Mouse (Mus musculus) liver, embryonic 16.5 days (tissue): ENCODE measurements around the gene Akt1. TPM values are rescaled to one million over a fixed set of nuclear protein-coding genes. Genes with fewer than 3 reads are reported as not detected.

Source experiments
- ATAC-seq: fragments of 200-750 bp; cut with Nextera tagmentation; 2 replicates; pipeline ENCODE4 v1.8.0; 2017; ENCODE audit warnings: low read depth, mild to moderate bottlenecking, moderate number of reproducible peaks, moderate library complexity
- H3K27ac ChIP-seq: fragments of 300-500 bp; sonication (generic); 2 replicates; pipeline ENCODE4 v1.5.1; 2014; ENCODE audit warnings: mild to moderate bottlenecking, low read length
- H3K27me3 ChIP-seq: fragments of 300-500 bp; sonication (generic); 2 replicates; pipeline ENCODE4 v1.6.1; 2014; ENCODE audit warnings: low read depth, low read length, mixed read lengths; ENCODE audit not compliant: control insufficient read depth, insufficient read depth
- H3K36me3 ChIP-seq: fragments of 300-500 bp; sonication (generic); 2 replicates; pipeline ENCODE4 v1.6.1; 2014; ENCODE audit warnings: mild to moderate bottlenecking; ENCODE audit not compliant: control insufficient read depth, insufficient read depth
- H3K4me1 ChIP-seq: fragments of 300-500 bp; sonication (generic); 2 replicates; pipeline ENCODE4 v1.6.1; 2014; ENCODE audit warnings: low read depth, low read length, mixed read lengths; ENCODE audit not compliant: control insufficient read depth
- H3K4me2 ChIP-seq: fragments of 300-500 bp; sonication (generic); 2 replicates; pipeline ENCODE4 v1.6.1; 2014; ENCODE audit warnings: low read depth, low read length, mixed read lengths
- H3K4me3 ChIP-seq: fragments of 300-500 bp; sonication (generic); 2 replicates; pipeline ENCODE4 v1.5.1; 2014; ENCODE audit warnings: low read depth, mild to moderate bottlenecking, low read length
- H3K9ac ChIP-seq: fragments of 300-500 bp; sonication (generic); 2 replicates; pipeline ENCODE4 v1.6.1; 2014; ENCODE audit warnings: low read depth, low read length
- H3K9me3 ChIP-seq: fragments of 300-500 bp; sonication (generic); replicated peaks from 2 replicates; pipeline ENCODE4 v1.6.1; 2016; ENCODE audit warnings: low read length; ENCODE audit not compliant: control insufficient read depth
- WGBS: fragments of 180-500 bp; shearing (Covaris S2); extraction: QIAGEN DNeasy Blood & Tissue Kit; methylation state at CpG from one replicate; pipeline ENCODE4 v1.1.7; 2014; ENCODE audit not compliant: insufficient replicate concordance; 5-methylcytosine and 5-hydroxymethylcytosine counted together
- polyA plus RNA-seq: library from polyadenylated mRNA; unstranded; fragments of >200 nt; fragmentation: Nextera tagmentation; extraction: Ambion mirVana; gene quantifications from 2 replicates; pipeline ENCODE4 v1.2.1, GENCODE M21; 2015

Gene Akt1
- polyA plus RNA-seq, 1 experiment from 2014 or later = 8.9 TPM

DNA sequence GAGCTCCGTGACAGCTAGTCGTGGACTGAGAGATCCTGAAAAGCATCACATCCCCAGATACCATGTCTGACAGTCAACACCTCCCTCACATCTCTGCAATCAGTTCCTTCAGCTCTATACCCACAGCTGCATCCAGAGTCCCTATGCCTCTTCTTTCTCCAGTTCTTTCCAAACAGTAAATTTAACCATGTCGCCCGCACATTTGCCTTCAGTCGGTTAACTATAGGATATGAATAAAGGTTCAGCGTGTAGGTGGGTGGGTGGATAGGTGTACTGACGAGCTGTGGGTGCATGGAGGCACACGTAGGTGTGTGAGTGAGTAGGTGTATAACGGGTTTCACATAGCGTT lies 19.4 kb upstream of the Akt1 start:
- H3K4me2 ChIP-seq = peak overlapping the region; percentile 89
- H3K27me3 ChIP-seq = no peaks in the 10 kb centered on the region
- H3K27ac ChIP-seq = no peak overlapping the region
- ATAC-seq = no peak
- H3K36me3 ChIP-seq = no peaks in the 10 kb centered on the region
- H3K4me3 ChIP-seq = peak overlapping the region; percentile 72; the same call in 1 of the 2 replicates
- no peaks in the 10 kb centered on the region for H3K9me3 ChIP-seq
- peaks cover 15% of the 10 kb centered on the region for H3K4me1 ChIP-seq
- WGBS = 64% methylated on average over 10 of the region's 10 CpGs
- peak overlapping the region; percentile 84; the same call in 1 of the 2 replicates for H3K9ac ChIP-seq

GRCm38 (mm10) chr12:112693185-112694126 lies 18.8 kb upstream of the Akt1 start:
- peak overlapping the region; percentile 84 for H3K9ac ChIP-seq
- ATAC-seq = peak; percentile 96
- peaks cover 15% of the 10 kb centered on the region for H3K4me1 ChIP-seq
- H3K27me3 ChIP-seq = peaks cover 1% of the 10 kb centered on the region; the same call in 1 of the 2 replicates
- peak overlapping the region; percentile 89 for H3K4me2 ChIP-seq
- no peaks in the 10 kb centered on the region for H3K9me3 ChIP-seq
- no peaks in the 10 kb centered on the region for H3K36me3 ChIP-seq
- H3K27ac ChIP-seq = peak overlapping the region; percentile 57
- H3K4me3 ChIP-seq = peak overlapping the region; percentile 72
- WGBS = 2% methylated on average over 54 of the region's 54 CpGs

DNA sequence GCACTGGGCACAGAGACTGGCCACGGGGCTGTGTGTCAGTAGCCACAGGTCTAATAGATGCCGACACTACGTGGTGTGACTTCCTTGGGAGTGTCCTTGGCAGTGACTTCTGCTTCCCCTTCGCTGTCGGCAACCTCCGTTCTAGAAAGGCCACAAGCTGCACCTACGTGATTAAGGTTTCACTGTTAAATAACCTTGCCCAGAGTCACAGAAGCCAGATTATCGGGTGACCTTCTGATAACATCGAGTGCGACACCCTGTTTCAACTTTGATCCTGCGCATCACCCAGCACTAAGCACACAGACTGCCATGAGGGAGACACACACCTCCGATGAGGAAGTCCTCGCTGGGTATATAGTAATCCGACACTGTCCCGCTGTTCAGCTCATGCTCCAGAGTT lies 13.8 kb upstream of the Akt1 start:
- peaks cover 6% of the 10 kb centered on the region; the same call in 1 of the 2 replicates for H3K27me3 ChIP-seq
- H3K9ac ChIP-seq = no peak overlapping the region
- H3K4me3 ChIP-seq = no peak overlapping the region
- peaks cover 11% of the 10 kb centered on the region for H3K4me1 ChIP-seq
- no peak for ATAC-seq
- no peaks in the 10 kb centered on the region for H3K36me3 ChIP-seq
- no peak overlapping the region for H3K4me2 ChIP-seq
- no peaks in the 10 kb centered on the region for H3K9me3 ChIP-seq
- H3K27ac ChIP-seq = no peak overlapping the region
- WGBS = 14% methylated on average over 15 of the region's 15 CpGs

- no peak for ATAC-seq
- WGBS = 63% methylated on average over 7 of the region's 7 CpGs
- no peak overlapping the region for H3K27ac ChIP-seq
- H3K36me3 ChIP-seq = no peaks in the 10 kb centered on the region
- peaks cover 2% of the 10 kb centered on the region for H3K4me1 ChIP-seq
- H3K4me2 ChIP-seq = no peak overlapping the region
- no peak overlapping the region for H3K4me3 ChIP-seq
- no peak overlapping the region for H3K9ac ChIP-seq
- H3K27me3 ChIP-seq = peaks cover 34% of the 10 kb centered on the region
- H3K9me3 ChIP-seq = no peaks in the 10 kb centered on the region
Measured at GRCm38 (mm10) chr12:112683351-112683750, 8.7 kb upstream of the Akt1 start.

GRCm38 (mm10) chr12:112679027-112679996 lies 4.6 kb upstream of the Akt1 start:
- Histone ChIP-seq H3K4me3 (peak overlapping the region; percentile 68), H3K9me3 (no peaks in the 10 kb centered on the region), H3K27ac (no peak overlapping the region), H3K4me1 (peaks cover 12% of the 10 kb centered on the region), H3K36me3 (no peaks in the 10 kb centered on the region), H3K9ac (peak overlapping the region; percentile 54), H3K27me3 (peaks cover 46% of the 10 kb centered on the region), H3K4me2 (peak overlapping the region; percentile 86)
- 5% methylated on average over 69 of the region's 87 CpGs for WGBS
- ATAC-seq = peak; percentile 9; the same call in 1 of the 2 replicates

- H3K4me1 ChIP-seq = peaks cover 15% of the 10 kb centered on the region
- no peak within 1 kb of the TSS for H3K27ac ChIP-seq
- H3K27me3 ChIP-seq = peaks cover 46% of the 10 kb centered on the region
- H3K9ac ChIP-seq = peak within 1 kb of the TSS; percentile 54
- H3K36me3 ChIP-seq = no peaks in the 10 kb centered on the region
- under 1% methylated on average over 59 of the region's 60 CpGs for WGBS
- peak within 1 kb of the TSS; percentile 68 for H3K4me3 ChIP-seq
- peak; percentile 19; the same call in 1 of the 2 replicates for ATAC-seq
- H3K9me3 ChIP-seq = no peaks in the 10 kb centered on the region
- H3K4me2 ChIP-seq = peak within 1 kb of the TSS; percentile 86
Measured at GRCm38 (mm10) chr12:112678555-112679026, 3.9 kb upstream of the Akt1 start, which contains the start of gene Zbtb42. Zbtb42 (plus strand) TSS chr12:112678828.

GRCm38 (mm10) chr12:112677943-112678554 lies 3.4 kb upstream of the Akt1 start:
- Histone ChIP-seq H3K4me1 (peaks cover 20% of the 10 kb centered on the region), H3K27me3 (peaks cover 46% of the 10 kb centered on the region), H3K4me3 (peak overlapping the region; percentile 68), H3K27ac (no peak overlapping the region), H3K4me2 (peak overlapping the region; percentile 86), H3K36me3 (no peaks in the 10 kb centered on the region), H3K9me3 (no peaks in the 10 kb centered on the region), H3K9ac (peak overlapping the region; percentile 54)
- no peak for ATAC-seq
- WGBS = 27% methylated on average over 19 of the region's 19 CpGs

DNA sequence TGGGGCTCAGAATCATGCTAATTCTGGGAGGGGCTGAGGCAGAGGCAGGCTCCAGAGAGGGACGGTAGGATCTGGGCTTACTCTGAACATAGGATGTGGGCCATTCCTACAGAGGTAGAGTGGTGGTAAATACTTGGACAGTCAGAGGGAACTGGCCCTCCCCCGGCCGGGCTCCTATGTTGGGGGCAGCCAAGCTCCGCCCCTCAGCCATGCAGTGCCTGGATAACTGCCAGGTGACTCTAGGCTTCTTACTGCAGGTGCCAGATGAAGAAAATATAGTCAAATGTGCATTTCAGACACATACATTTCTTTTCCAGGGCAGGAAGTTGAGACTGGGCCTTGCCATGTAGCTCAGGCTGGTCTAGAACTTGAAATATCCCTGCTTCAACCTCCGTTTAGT lies 2.4 kb upstream of the Akt1 start:
- no peaks in the 10 kb centered on the region for H3K36me3 ChIP-seq
- peaks cover 46% of the 10 kb centered on the region for H3K27me3 ChIP-seq
- 48% methylated on average over 5 of the region's 5 CpGs for WGBS
- no peak for ATAC-seq
- H3K4me2 ChIP-seq = no peak overlapping the region
- no peaks in the 10 kb centered on the region for H3K9me3 ChIP-seq
- peaks cover 30% of the 10 kb centered on the region for H3K4me1 ChIP-seq
- no peak overlapping the region for H3K4me3 ChIP-seq
- H3K9ac ChIP-seq = no peak overlapping the region
- no peak overlapping the region for H3K27ac ChIP-seq
